ENCODE assay signal across 8 mouse cellular contexts in genomic region chr2:127006634-127007370, GRCm38 (mm10). TPM values are rescaled to one million over a fixed set of nuclear protein-coding genes. Genes with fewer than 3 reads are reported as not detected.
DNase-seq lines count a peak whose midpoint lies in the region; ATAC-seq and TF ChIP-seq lines count a peak whose summit lies in the region.

No protein-coding gene starts in this region.

- ATAC-seq in forebrain, postnatal 0 days, result no peak
- ATAC-seq in hindbrain, embryonic 14.5 days (ENCODE audit: low FRiP score), result no peak
- ATAC-seq in limb, embryonic 11.5 days (ENCODE audit: insufficient number of reproducible peaks, low FRiP score, low TSS enrichment, low read depth), result no peak
- ATAC-seq in stomach, embryonic 15.5 days (ENCODE audit: insufficient read depth, low FRiP score, low read depth), result no peak

- no peaks in the 10 kb centered on the region for H3K9me3 ChIP-seq in forebrain, postnatal 0 days (ENCODE audit: low read length)
- no peaks in the 10 kb centered on the region for H3K9me3 ChIP-seq in hindbrain, embryonic 14.5 days (ENCODE audit: control insufficient read depth, low read length)
- no peaks in the 10 kb centered on the region for H3K9me3 ChIP-seq in limb, embryonic 11.5 days (ENCODE audit: control insufficient read depth, low read length)
- H3K9me3 ChIP-seq in midbrain, embryonic 10.5 days (replicated peaks), result no peaks in the 10 kb centered on the region
- no peaks in the 10 kb centered on the region for H3K9me3 ChIP-seq in stomach, embryonic 15.5 days

- no peaks in the 10 kb centered on the region for H3K27me3 ChIP-seq in forebrain, postnatal 0 days (ENCODE audit: insufficient read depth, low read length)
- no peaks in the 10 kb centered on the region for H3K27me3 ChIP-seq in hindbrain, embryonic 14.5 days (ENCODE audit: control insufficient read depth, insufficient read depth, low read length)
- no peaks in the 10 kb centered on the region for H3K27me3 ChIP-seq in limb, embryonic 11.5 days (ENCODE audit: control insufficient read depth, insufficient read depth, low read length)
- H3K27me3 ChIP-seq in midbrain, embryonic 10.5 days (ENCODE audit: low read depth, poor library complexity, severe bottlenecking), result no peaks in the 10 kb centered on the region
- H3K27me3 ChIP-seq in stomach, embryonic 15.5 days (replicated peaks), result no peaks in the 10 kb centered on the region

- WGBS in forebrain, postnatal 0 days, result 37% methylated on average over 12 of the region's 12 CpGs
- 46% methylated on average over 12 of the region's 12 CpGs for WGBS in hindbrain, embryonic 14.5 days
- WGBS in limb, embryonic 11.5 days, result 46% methylated on average over 12 of the region's 12 CpGs
- WGBS in midbrain, embryonic 10.5 days, result 41% methylated on average over 12 of the region's 12 CpGs
- WGBS in stomach, embryonic 15.5 days, result 36% methylated on average over 12 of the region's 12 CpGs

- no peak overlapping the region for H3K9ac ChIP-seq in forebrain, postnatal 0 days
- no peak overlapping the region for H3K9ac ChIP-seq in hindbrain, embryonic 14.5 days
- H3K9ac ChIP-seq in limb, embryonic 11.5 days (ENCODE audit: low read length), result no peak overlapping the region
- H3K9ac ChIP-seq in stomach, embryonic 15.5 days, result no peak overlapping the region

- peaks cover 3% of the 10 kb centered on the region for H3K4me1 ChIP-seq in brown adipose tissue, adult 24 weeks (ENCODE audit: control insufficient read depth, insufficient read depth, insufficient read length, low read length)
- peaks cover 8% of the 10 kb centered on the region for H3K4me1 ChIP-seq in forebrain, postnatal 0 days (ENCODE audit: insufficient read depth)
- peaks cover 10% of the 10 kb centered on the region for H3K4me1 ChIP-seq in hindbrain, embryonic 14.5 days (replicated peaks; ENCODE audit: control insufficient read depth, insufficient read depth, low read length)
- H3K4me1 ChIP-seq in limb, embryonic 11.5 days (ENCODE audit: control insufficient read depth, insufficient read depth, low read length), result no peaks in the 10 kb centered on the region; the same call in 1 of the 2 replicates
- peaks cover 17% of the 10 kb centered on the region for H3K4me1 ChIP-seq in midbrain, embryonic 10.5 days
- 0 out of 2 replicates have a peak, but pooled peaks cover 5% of the 10 kb centered on the region for H3K4me1 ChIP-seq in stomach, embryonic 15.5 days

- no peak overlapping the region for H3K4me2 ChIP-seq in forebrain, postnatal 0 days (ENCODE audit: low read depth)
- H3K4me2 ChIP-seq in hindbrain, embryonic 14.5 days (replicated peaks), result peak overlapping the region; percentile 17
- no peak overlapping the region for H3K4me2 ChIP-seq in limb, embryonic 11.5 days (ENCODE audit: low read depth, severe bottlenecking)
- H3K4me2 ChIP-seq in stomach, embryonic 15.5 days, result peak overlapping the region; percentile 44; the same call in 1 of the 2 replicates

- DNase-seq in ovary, postnatal 14 days (ENCODE audit: low spot score), result peak; percentile 45
- DNase-seq in ovary, adult 18-20 months (ENCODE audit: low spot score), result no peak
- peak; percentile 38 for DNase-seq in forebrain, postnatal 0 days
- DNase-seq in hindbrain, embryonic 14.5 days (ENCODE audit: low spot score), result peak; percentile 64
- peak; percentile 76 for DNase-seq in limb, embryonic 11.5 days (ENCODE audit: low spot score)
- DNase-seq in midbrain, embryonic 10.5 days (ENCODE audit: low spot score), result peak; percentile 40

- peak overlapping the region; percentile 62 for H3K4me3 ChIP-seq in brown adipose tissue, adult 24 weeks (ENCODE audit: insufficient read depth, low read depth, low read length)
- no peak overlapping the region for H3K4me3 ChIP-seq in forebrain, postnatal 0 days (ENCODE audit: low read depth, low read length)
- no peak overlapping the region for H3K4me3 ChIP-seq in hindbrain, embryonic 14.5 days (replicated peaks; ENCODE audit: low read length)
- H3K4me3 ChIP-seq in limb, embryonic 11.5 days (ENCODE audit: low read depth, low read length), result no peak overlapping the region
- peak overlapping the region; percentile 33; the same call in 1 of the 2 replicates for H3K4me3 ChIP-seq in midbrain, embryonic 10.5 days
- H3K4me3 ChIP-seq in stomach, embryonic 15.5 days (replicated peaks), result peak overlapping the region; percentile 30

- H3K36me3 ChIP-seq in forebrain, postnatal 0 days (ENCODE audit: insufficient read depth), result peaks cover 6% of the 10 kb centered on the region
- H3K36me3 ChIP-seq in hindbrain, embryonic 14.5 days (replicated peaks; ENCODE audit: control insufficient read depth, insufficient read depth), result peaks cover 10% of the 10 kb centered on the region
- no peaks in the 10 kb centered on the region for H3K36me3 ChIP-seq in limb, embryonic 11.5 days (ENCODE audit: control insufficient read depth, insufficient read depth, low read length)
- peaks cover 11% of the 10 kb centered on the region for H3K36me3 ChIP-seq in midbrain, embryonic 10.5 days
- H3K36me3 ChIP-seq in stomach, embryonic 15.5 days, result 0 out of 2 replicates have a peak, but pooled peaks cover 2% of the 10 kb centered on the region

- peak overlapping the region; percentile 43 for H3K27ac ChIP-seq in brown adipose tissue, adult 24 weeks (replicated peaks; ENCODE audit: low read depth, low read length)
- no peak overlapping the region for H3K27ac ChIP-seq in forebrain, postnatal 0 days (ENCODE audit: low read depth, low read length)
- no peak overlapping the region for H3K27ac ChIP-seq in hindbrain, embryonic 14.5 days
- H3K27ac ChIP-seq in limb, embryonic 11.5 days (replicated peaks; ENCODE audit: low read depth, low read length), result no peak overlapping the region
- H3K27ac ChIP-seq in midbrain, embryonic 10.5 days (replicated peaks), result no peak overlapping the region
- no peak overlapping the region for H3K27ac ChIP-seq in stomach, embryonic 15.5 days

- TF ChIP-seq CTCF in forebrain, postnatal 0 days (IDR thresholded peaks at IDR 0.05; ENCODE audit: low read depth), result peak; percentile 51

RNA-seq across cellular contexts. Expression of gene Ap4e1, which starts 1.7 kb away (rescaled TPM):
- polyA plus RNA-seq in brown adipose tissue, adult 24 weeks (2012; ENCODE audit: insufficient read depth, insufficient read length, missing spikeins), result 3.4 and 5.2 TPM in 2 replicates
- 17.1 and 18.7 TPM in 2 replicates for total RNA-seq in forebrain, postnatal 0 days (2014; rRNA removed)
- 2.9 and 5.8 TPM in 2 replicates for polyA plus RNA-seq in forebrain, postnatal 0 days (2015; fragmentation: Nextera tagmentation; extraction: Ambion mirVana)
- 10.2 and 11.4 TPM in 2 replicates for polyA plus RNA-seq in hindbrain, embryonic 14.5 days (2014; fragmentation: Nextera tagmentation; extraction: Ambion mirVana)
- 7.6 and 9.6 TPM in 2 replicates for polyA plus RNA-seq in limb, embryonic 11.5 days (2014; fragmentation: Nextera tagmentation; extraction: Ambion mirVana)
- polyA plus RNA-seq in midbrain, embryonic 10.5 days (2016; fragmentation: Nextera tagmentation; extraction: Ambion mirVana), result 13.4 and 13.6 TPM in 2 replicates
- polyA plus RNA-seq in stomach, embryonic 15.5 days (2015; fragmentation: Nextera tagmentation; extraction: Ambion mirVana), result 9.6 and 9.9 TPM in 2 replicates

Comparison
In these comparisons a context has a peak if more than half of its experiments do, and no peak if none do; other contexts are left out.
1. H3K4me3 ChIP-seq: peak in brown adipose tissue, adult 24 weeks (single experiment), midbrain, embryonic 10.5 days (single experiment) and stomach, embryonic 15.5 days (single experiment); none in forebrain, postnatal 0 days (single experiment), hindbrain, embryonic 14.5 days (single experiment) and limb, embryonic 11.5 days (single experiment).
2. H3K4me2 ChIP-seq: peak in hindbrain, embryonic 14.5 days (single experiment) and stomach, embryonic 15.5 days (single experiment); none in forebrain, postnatal 0 days (single experiment) and limb, embryonic 11.5 days (single experiment).